Mouse (Mus musculus) heart, embryonic 11.5 days (tissue): ENCODE data around the gene Nedd9. TPM values are rescaled to one million over a fixed set of nuclear protein-coding genes. Genes with fewer than 3 reads are reported as not detected.

Experiments
- ATAC-seq: fragments of 200-750 bp; cut with Nextera tagmentation; replicated peaks from 2 replicates; pipeline ENCODE4 v1.8.0; 2017; ENCODE audit warnings: moderate library complexity; ENCODE audit not compliant: insufficient number of reproducible peaks, low FRiP score, low TSS enrichment
- H3K27ac ChIP-seq: fragments of 300-500 bp; sonication (generic); 2 replicates; pipeline ENCODE4 v1.5.1; 2014; ENCODE audit warnings: mild to moderate bottlenecking, low read depth, low read length
- H3K27me3 ChIP-seq: fragments of 300-500 bp; sonication (generic); 2 replicates; pipeline ENCODE4 v1.6.1; 2014; ENCODE audit warnings: mild to moderate bottlenecking, low read length, mixed read lengths; ENCODE audit not compliant: control insufficient read depth, insufficient read depth
- H3K36me3 ChIP-seq: fragments of 300-500 bp; sonication (generic); 2 replicates; pipeline ENCODE4 v1.6.1; 2014; ENCODE audit warnings: mild to moderate bottlenecking, low read length, moderate library complexity, mixed read lengths; ENCODE audit not compliant: control insufficient read depth, insufficient read depth
- H3K4me1 ChIP-seq: fragments of 300-500 bp; sonication (generic); 2 replicates; pipeline ENCODE4 v1.6.1; 2014; ENCODE audit warnings: low read length; ENCODE audit not compliant: control insufficient read depth, insufficient read depth
- H3K4me2 ChIP-seq: fragments of 300-500 bp; sonication (generic); 2 replicates; pipeline ENCODE4 v1.6.1; 2014; ENCODE audit warnings: mild to moderate bottlenecking, moderate library complexity
- H3K4me3 ChIP-seq: fragments of 300-500 bp; sonication (generic); 2 replicates; pipeline ENCODE4 v1.5.1; 2014; ENCODE audit warnings: low read depth, low read length
- H3K9ac ChIP-seq: fragments of 300-500 bp; sonication (generic); 2 replicates; pipeline ENCODE4 v1.6.1; 2014; ENCODE audit warnings: mild to moderate bottlenecking, low read depth, low read length, moderate library complexity
- H3K9me3 ChIP-seq: fragments of 300-500 bp; sonication (generic); replicated peaks from 2 replicates; pipeline ENCODE4 v1.6.1; 2016; ENCODE audit warnings: low read length; ENCODE audit not compliant: control insufficient read depth
- WGBS: fragments of 180-500 bp; shearing (Covaris S2); extraction: QIAGEN DNeasy Blood & Tissue Kit; methylation state at CpG from one replicate; pipeline ENCODE4 v1.1.7; 2014; ENCODE audit not compliant: insufficient replicate concordance; 5-methylcytosine and 5-hydroxymethylcytosine counted together
- polyA plus RNA-seq: library from polyadenylated mRNA; unstranded; fragments of >200 nt; fragmentation: Nextera tagmentation; extraction: Ambion mirVana; gene quantifications from 2 replicates; pipeline ENCODE4 v1.2.1, GENCODE M21; 2014

The Nedd9 gene
- polyA plus RNA-seq, 1 experiment from 2014 or later: 19.2 TPM

DNA sequence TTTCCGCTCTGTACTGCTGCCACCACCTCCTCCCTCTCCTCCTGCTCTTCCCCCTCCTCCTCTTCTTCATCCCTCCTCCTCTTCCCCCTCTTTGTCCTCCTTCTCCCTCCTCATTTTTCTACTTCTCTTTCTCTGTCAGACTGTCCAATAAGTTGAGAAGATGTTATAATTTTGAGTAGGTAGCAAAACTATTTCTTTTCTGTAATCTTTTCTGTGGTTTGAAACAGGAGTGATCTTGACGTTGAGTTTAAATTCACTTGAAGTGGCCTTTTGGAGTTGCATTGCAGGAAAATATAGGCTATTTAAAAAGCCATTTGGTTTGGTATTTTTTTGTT is 214 bp upstream of the Nedd9 start:
- no peak overlapping the region for H3K9ac ChIP-seq
- WGBS: 77% methylated on average over 2 of the region's 2 CpGs
- H3K4me1 ChIP-seq: peaks cover 4% of the 10 kb centered on the region; the same call in 1 of the 2 replicates
- no peak overlapping the region for H3K4me2 ChIP-seq
- H3K9me3 ChIP-seq: no peaks in the 10 kb centered on the region
- H3K27ac ChIP-seq: no peak overlapping the region
- no peaks in the 10 kb centered on the region for H3K36me3 ChIP-seq
- H3K27me3 ChIP-seq: 0 out of 2 replicates have a peak, but pooled peaks cover 2% of the 10 kb centered on the region
- H3K4me3 ChIP-seq: no peak overlapping the region
- ATAC-seq: no peak

DNA sequence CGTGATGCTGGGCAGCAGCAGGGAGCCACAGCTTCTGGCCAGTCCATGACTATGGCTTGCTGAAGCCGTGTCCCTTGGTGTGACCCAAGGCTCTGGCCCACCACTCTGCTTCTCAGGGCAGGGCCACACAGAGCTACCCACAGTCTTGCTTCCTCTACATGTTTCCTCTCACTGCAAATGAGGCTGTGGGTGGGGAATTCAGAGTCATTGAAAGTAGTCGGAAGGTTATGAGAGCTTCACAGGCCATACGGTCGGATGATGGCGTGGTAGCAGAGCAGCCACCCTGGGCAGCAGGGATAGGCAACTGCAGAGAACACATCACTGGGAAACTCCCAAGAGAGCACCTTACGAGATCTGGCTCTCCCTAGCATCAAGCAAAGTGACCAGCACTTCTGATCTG is 3.2 kb downstream of the Nedd9 start:
- Histone ChIP-seq H3K27me3 (0 out of 2 replicates have a peak, but pooled peaks cover 3% of the 10 kb centered on the region), H3K27ac (no peak overlapping the region), H3K9ac (no peak overlapping the region), H3K4me1 (peaks cover 4% of the 10 kb centered on the region; the same call in 1 of the 2 replicates), H3K4me2 (no peak overlapping the region), H3K36me3 (no peaks in the 10 kb centered on the region), H3K9me3 (no peaks in the 10 kb centered on the region), H3K4me3 (no peak overlapping the region)
- ATAC-seq: no peak
- 84% methylated on average over 7 of the region's 7 CpGs for WGBS

DNA sequence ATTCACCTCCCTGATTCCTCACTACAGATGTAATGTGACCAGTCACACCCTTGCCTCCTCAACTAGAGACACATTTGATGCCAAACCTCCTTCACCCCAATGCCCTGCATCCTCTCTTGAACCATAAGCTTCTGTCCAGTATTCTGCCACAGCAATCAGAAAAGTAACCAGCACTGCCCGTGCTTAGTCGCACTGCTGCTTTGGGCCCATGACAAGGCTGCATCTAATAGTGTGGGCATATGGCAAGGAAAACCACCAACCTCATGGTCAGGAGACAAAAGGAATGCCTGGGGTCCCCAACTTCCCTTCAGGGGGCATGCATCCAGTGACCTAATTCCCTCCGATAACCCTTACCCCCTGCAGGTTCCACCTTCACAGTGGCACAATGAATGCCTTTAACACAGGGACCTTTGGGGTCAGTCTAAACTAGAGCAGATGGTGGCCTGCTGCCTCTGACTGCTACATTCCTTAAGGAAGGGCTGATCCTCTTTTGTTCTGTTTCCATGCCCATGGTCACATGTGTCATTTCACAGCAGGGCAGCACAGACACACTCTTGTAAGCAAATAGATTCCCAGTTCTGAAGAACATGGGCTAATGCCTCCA is 4.7 kb downstream of the Nedd9 start:
- no peak for ATAC-seq
- no peak overlapping the region for H3K9ac ChIP-seq
- no peak overlapping the region for H3K4me3 ChIP-seq
- no peaks in the 10 kb centered on the region for H3K36me3 ChIP-seq
- H3K27ac ChIP-seq: no peak overlapping the region
- H3K4me1 ChIP-seq: peaks cover 4% of the 10 kb centered on the region; the same call in 1 of the 2 replicates
- H3K27me3 ChIP-seq: 0 out of 2 replicates have a peak, but pooled peaks cover 3% of the 10 kb centered on the region
- H3K4me2 ChIP-seq: no peak overlapping the region
- WGBS: 78% methylated on average over 3 of the region's 3 CpGs
- no peaks in the 10 kb centered on the region for H3K9me3 ChIP-seq

DNA sequence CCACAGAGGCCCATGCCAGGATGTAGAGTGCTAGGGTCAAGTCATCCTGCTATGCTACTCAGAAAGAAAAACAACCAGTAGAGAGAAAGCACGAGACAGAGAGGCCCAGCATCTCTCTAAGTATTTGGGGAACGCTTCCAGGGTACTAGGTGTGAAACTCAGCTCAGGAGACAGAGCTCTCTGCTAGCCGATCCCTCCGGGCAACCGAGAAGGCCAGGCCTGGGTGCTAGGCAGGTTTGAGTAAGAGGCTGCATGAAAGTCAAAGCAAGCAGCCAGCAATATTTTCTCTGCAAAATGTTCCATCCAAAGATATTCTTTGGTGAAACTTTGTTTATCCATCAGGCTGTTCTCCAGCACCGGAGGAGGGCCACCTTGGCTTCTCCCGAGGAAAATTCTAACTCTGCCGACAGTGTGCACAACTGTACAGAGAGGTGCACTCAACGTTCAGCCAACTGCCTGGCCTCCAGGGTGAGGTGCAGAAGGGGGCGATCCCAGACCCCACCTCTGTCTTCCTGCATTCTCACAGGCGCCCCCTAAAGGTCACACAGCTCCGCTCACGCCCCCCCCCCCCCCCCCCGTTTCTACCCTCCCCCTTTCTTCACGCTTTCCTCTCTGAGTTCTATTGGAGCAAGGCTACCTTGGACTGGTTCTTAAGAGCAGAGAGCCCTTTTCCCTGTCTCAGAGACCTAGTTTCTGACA is 7.3 kb downstream of the Nedd9 start:
- H3K36me3 ChIP-seq: no peaks in the 10 kb centered on the region
- no peak overlapping the region for H3K4me3 ChIP-seq
- no peak overlapping the region for H3K27ac ChIP-seq
- no peaks in the 10 kb centered on the region for H3K9me3 ChIP-seq
- WGBS: 71% methylated on average over 11 of the region's 15 CpGs
- no peak overlapping the region for H3K9ac ChIP-seq
- H3K27me3 ChIP-seq: 0 out of 2 replicates have a peak, but pooled peaks cover 3% of the 10 kb centered on the region
- no peaks in the 10 kb centered on the region for H3K4me1 ChIP-seq
- no peak for ATAC-seq
- no peak overlapping the region for H3K4me2 ChIP-seq

DNA sequence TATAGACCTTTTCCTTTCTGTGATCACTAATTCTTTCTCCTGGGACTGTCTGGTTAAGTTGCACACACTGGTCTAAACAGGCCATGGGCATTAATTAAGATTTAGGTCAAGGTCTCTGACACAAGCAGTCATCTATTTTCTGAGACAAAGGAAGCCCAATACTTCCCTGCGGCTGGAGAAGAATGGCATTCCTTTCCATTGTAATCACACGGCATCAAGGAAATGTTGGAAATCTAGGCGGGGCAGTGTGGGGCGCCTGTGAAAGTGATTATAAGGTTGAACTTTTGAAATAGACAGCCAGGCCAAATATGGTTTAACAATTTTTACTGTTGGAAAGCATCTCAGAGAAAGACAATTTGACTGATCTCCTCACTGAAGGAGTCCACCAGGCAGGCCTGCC is 10.9 kb downstream of the Nedd9 start:
- no peaks in the 10 kb centered on the region for H3K36me3 ChIP-seq
- peaks cover 4% of the 10 kb centered on the region; the same call in 1 of the 2 replicates for H3K27me3 ChIP-seq
- ATAC-seq: no peak
- H3K4me2 ChIP-seq: no peak overlapping the region
- no peak overlapping the region for H3K9ac ChIP-seq
- no peaks in the 10 kb centered on the region for H3K4me1 ChIP-seq
- H3K9me3 ChIP-seq: no peaks in the 10 kb centered on the region
- no peak overlapping the region for H3K27ac ChIP-seq
- H3K4me3 ChIP-seq: no peak overlapping the region
- 57% methylated on average over 4 of the region's 4 CpGs for WGBS

DNA sequence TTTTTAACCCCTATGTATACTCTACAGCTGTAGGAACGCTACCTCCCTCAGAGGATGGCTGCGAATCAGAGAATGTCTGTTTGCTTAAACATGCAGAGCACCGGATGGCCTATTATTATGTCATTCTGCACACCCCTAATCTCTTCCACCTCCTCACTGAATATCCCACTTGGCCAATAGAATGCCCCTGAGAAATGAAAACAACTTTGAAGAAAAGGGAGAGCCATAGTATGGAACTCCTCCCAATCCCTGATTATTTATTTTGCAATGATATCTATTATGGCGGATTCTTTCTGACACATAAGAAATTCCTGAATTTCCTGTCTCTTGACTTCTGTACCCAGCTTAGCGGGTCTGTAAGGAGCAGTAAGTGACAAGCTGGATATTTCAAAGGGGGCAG is 12.8 kb downstream of the Nedd9 start:
- no peaks in the 10 kb centered on the region for H3K9me3 ChIP-seq
- H3K9ac ChIP-seq: no peak overlapping the region
- no peak overlapping the region for H3K4me2 ChIP-seq
- no peaks in the 10 kb centered on the region for H3K4me1 ChIP-seq
- no peak overlapping the region for H3K4me3 ChIP-seq
- no peak overlapping the region for H3K27ac ChIP-seq
- no peaks in the 10 kb centered on the region for H3K36me3 ChIP-seq
- no peak for ATAC-seq
- whole genome bisulfite sequencing: 74% methylated on average over 5 of the region's 5 CpGs
- H3K27me3 ChIP-seq: peaks cover 6% of the 10 kb centered on the region; the same call in 1 of the 2 replicates

DNA sequence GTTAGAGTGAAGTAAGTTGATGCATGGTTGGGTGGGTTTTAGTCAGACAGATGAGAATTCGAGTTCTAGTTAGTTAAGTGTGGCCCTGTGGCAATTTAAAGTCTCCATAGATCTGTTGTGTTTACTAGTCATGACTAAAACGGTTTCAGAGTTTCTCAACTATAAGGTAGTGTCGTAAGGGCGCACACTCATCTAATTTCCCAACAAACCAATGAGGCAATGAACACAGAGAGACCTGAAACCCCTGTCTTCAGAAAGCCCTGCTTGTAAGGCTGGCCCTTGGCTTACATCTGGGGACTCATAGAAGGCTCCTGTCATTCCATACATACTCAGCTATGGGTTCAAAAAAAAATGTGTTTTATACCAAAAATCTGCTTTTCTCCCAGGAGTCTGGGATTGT is 13.7 kb downstream of the Nedd9 start:
- no peak overlapping the region for H3K9ac ChIP-seq
- no peak for ATAC-seq
- H3K4me2 ChIP-seq: no peak overlapping the region
- 81% methylated on average over 4 of the region's 4 CpGs for WGBS
- no peaks in the 10 kb centered on the region for H3K4me1 ChIP-seq
- no peak overlapping the region for H3K4me3 ChIP-seq
- no peaks in the 10 kb centered on the region for H3K9me3 ChIP-seq
- no peak overlapping the region for H3K27ac ChIP-seq
- peaks cover 6% of the 10 kb centered on the region; the same call in 1 of the 2 replicates for H3K27me3 ChIP-seq
- no peaks in the 10 kb centered on the region for H3K36me3 ChIP-seq

DNA sequence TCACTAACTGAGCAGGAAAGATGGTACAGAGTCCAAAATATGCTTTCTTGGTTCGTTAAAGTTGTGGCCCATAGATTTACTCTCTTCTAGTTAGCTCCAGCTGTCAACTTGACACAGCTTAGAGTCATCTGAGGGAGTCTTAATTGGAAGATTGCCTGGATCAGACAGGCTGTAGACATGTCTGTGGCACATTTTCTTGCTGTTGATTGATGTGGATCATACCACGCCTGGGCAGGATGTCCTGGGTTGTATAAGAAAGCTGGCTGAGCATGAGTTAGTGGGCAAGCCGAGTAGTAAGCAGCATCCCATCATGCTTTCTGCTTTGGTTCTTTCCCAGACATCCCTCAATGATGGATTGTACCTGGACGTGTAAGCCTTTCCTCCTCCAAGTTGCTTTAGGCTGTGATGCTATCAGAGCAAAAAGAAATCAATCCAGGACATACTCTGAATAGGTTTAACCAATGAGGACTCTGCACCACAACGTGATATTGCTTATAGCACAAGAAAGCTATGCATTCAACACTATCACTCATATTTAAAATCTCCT is 14.2 kb downstream of the Nedd9 start:
- Histone ChIP-seq H3K27me3 (peaks cover 6% of the 10 kb centered on the region; the same call in 1 of the 2 replicates), H3K27ac (no peak overlapping the region), H3K4me1 (no peaks in the 10 kb centered on the region), H3K36me3 (no peaks in the 10 kb centered on the region), H3K4me2 (no peak overlapping the region), H3K9me3 (no peaks in the 10 kb centered on the region), H3K9ac (no peak overlapping the region), H3K4me3 (no peak overlapping the region)
- WGBS: 61% methylated on average over 5 of the region's 5 CpGs
- ATAC-seq: no peak
